Mouse (Mus musculus) spleen, adult 18-20 months (tissue): Measurements from ENCODE around the gene Arntl2.
"Not testable (repeated sequence)": the region's sequence is repeated elsewhere in the genome, so short reads cannot be mapped to it uniquely, and the experiment has no call there.

Experiments
- DNase-seq, 2 experiments: peaks; one replicate each; pipeline ENCODE4 v3.0.0; 2022; ENCODE audit warnings: mixed read lengths in 2 of 2

Gene Arntl2

GRCm38 (mm10) chr6:146850050-146850449 lies 54.2 kb downstream of the Arntl2 start, which contains the start of gene Smco2:
TSS of gene Smco2 (plus strand) at chr6:146850104.
- DNase-seq: no peak

- DNase-seq: no peak
Observed at GRCm38 (mm10) chr6:146851916-146852315, 56.1 kb downstream of the Arntl2 start.

GRCm38 (mm10) chr6:146852739-146853138 lies 56.9 kb downstream of the Arntl2 start:
- no peak for DNase-seq

GRCm38 (mm10) chr6:146855185-146855584 lies 59.3 kb downstream of the Arntl2 start:
- no peak for DNase-seq

GRCm38 (mm10) chr6:146857386-146857785 lies 61.5 kb downstream of the Arntl2 start:
- no peak for DNase-seq

- DNase-seq: no peak
Observed at GRCm38 (mm10) chr6:146863154-146863553, 67.3 kb downstream of the Arntl2 start.

- not testable (repeated sequence) for DNase-seq
Observed at GRCm38 (mm10) chr6:146864370-146864769, 68.5 kb downstream of the Arntl2 start.

- no peak for DNase-seq
Observed at GRCm38 (mm10) chr6:146865701-146866100, 69.8 kb downstream of the Arntl2 start.

GRCm38 (mm10) chr6:146871975-146872374 lies 76.1 kb downstream of the Arntl2 start:
- no peak for DNase-seq

- no peak for DNase-seq
Observed at GRCm38 (mm10) chr6:146874415-146874814, 78.6 kb downstream of the Arntl2 start.

- no peak for DNase-seq
Observed at GRCm38 (mm10) chr6:146876820-146877219, 81.0 kb downstream of the Arntl2 start.

- no peak for DNase-seq
Observed at GRCm38 (mm10) chr6:146877425-146878045, 81.7 kb downstream of the Arntl2 start.

- DNase-seq: no peak
Observed at GRCm38 (mm10) chr6:146878926-146879325, 83.1 kb downstream of the Arntl2 start.

GRCm38 (mm10) chr6:146879856-146880255 lies 84.0 kb downstream of the Arntl2 start:
- no peak for DNase-seq

GRCm38 (mm10) chr6:146880296-146880695 lies 84.4 kb downstream of the Arntl2 start:
- no peak for DNase-seq

GRCm38 (mm10) chr6:146881896-146882770 lies 86.3 kb downstream of the Arntl2 start:
- DNase-seq: no peak
